Mouse (Mus musculus): Measurements from ENCODE around the gene Sez6l. TPM values are rescaled to one million over a fixed set of nuclear protein-coding genes. Genes with fewer than 3 reads are reported as not detected.

Sez6l gene
- polyA plus RNA-seq, 1 experiment from 2014 or later, result 32.5 TPM

DNA sequence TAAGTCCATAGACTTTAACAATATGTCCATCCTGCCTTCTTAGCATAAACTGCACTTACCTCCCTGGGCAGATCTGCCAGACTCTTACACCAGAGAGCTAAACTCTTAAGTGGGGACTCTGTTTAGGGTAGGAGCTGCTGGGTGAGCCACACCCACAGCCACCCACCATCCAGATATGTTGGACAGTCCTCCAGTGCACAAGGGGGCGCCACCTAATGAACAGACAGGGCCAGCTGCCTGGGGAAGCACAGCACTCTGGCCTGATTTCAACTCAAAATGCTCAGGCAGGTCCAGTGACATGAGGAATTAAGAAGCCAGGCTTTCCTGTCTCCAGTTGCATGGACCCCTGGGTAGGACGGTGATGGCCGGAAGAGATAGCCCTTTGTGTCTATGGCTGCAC lies 60.5 kb downstream of the Sez6l start:
- 95% methylated on average over 3 of the region's 3 CpGs for WGBS
- H3K9me3 ChIP-seq (replicated peaks), result no peaks in the 10 kb centered on the region
- no peak overlapping the region for H3K4me2 ChIP-seq
- no peaks in the 10 kb centered on the region for H3K36me3 ChIP-seq
- H3K27me3 ChIP-seq (replicated peaks), result no peaks in the 10 kb centered on the region
- H3K4me3 ChIP-seq (replicated peaks), result no peak overlapping the region
- no peak for ATAC-seq (ENCODE audit: low FRiP score)
- peaks cover 48% of the 10 kb centered on the region for H3K4me1 ChIP-seq
- H3K27ac ChIP-seq (replicated peaks), result no peak overlapping the region
- H3K9ac ChIP-seq (replicated peaks), result no peak overlapping the region

DNA sequence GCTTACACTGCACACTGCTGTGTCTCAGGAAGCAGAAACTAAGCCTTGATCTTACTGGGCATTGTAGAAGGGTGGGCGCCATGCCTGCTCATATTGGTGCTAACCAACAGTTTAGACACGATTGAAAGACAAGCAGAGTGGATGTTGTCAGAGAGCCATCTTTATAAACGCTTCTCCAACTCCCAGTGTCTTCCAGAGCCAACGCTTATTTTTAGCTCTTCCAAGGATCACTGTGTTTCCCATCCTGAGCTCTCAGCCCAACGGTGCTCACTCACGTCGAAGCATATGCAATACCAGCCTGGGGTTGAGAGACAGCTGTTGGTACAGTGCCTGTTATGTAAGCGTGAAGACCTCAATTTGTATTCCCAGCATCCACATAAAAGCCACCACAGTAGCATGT lies 66.6 kb downstream of the Sez6l start:
- H3K4me3 ChIP-seq (replicated peaks), result no peak overlapping the region
- H3K4me1 ChIP-seq, result peaks cover 36% of the 10 kb centered on the region
- H3K4me2 ChIP-seq, result no peak overlapping the region
- ATAC-seq (ENCODE audit: low FRiP score), result no peak
- no peaks in the 10 kb centered on the region for H3K9me3 ChIP-seq (replicated peaks)
- no peaks in the 10 kb centered on the region for H3K27me3 ChIP-seq (replicated peaks)
- no peak overlapping the region for H3K27ac ChIP-seq (replicated peaks)
- no peak overlapping the region for H3K9ac ChIP-seq (replicated peaks)
- 79% methylated on average over 8 of the region's 8 CpGs for WGBS
- H3K36me3 ChIP-seq, result no peaks in the 10 kb centered on the region

DNA sequence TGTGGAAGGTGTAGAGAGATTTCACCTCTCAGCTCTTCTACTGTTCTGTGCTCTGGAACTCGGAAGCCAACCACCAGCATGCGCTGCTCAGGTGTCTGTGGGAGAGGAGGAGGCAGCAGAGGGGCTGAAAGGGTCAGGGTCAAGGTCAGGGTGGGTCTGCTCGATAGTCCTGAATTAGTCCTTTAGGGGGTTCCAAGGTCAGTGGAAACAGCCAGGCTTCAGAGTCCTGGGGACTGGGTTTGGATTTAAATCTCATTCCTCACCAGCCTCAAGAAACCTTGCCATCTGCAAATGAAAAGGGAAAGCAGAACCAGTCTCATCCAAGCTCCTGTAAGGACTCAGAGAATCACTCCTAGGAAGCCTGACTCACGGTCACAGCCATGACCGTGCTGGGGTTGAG lies 67.1 kb downstream of the Sez6l start:
- H3K4me1 ChIP-seq, result peaks cover 36% of the 10 kb centered on the region
- H3K36me3 ChIP-seq, result no peaks in the 10 kb centered on the region
- H3K4me3 ChIP-seq (replicated peaks), result no peak overlapping the region
- no peak for ATAC-seq (ENCODE audit: low FRiP score)
- H3K9ac ChIP-seq (replicated peaks), result no peak overlapping the region
- H3K27me3 ChIP-seq (replicated peaks), result no peaks in the 10 kb centered on the region
- H3K27ac ChIP-seq (replicated peaks), result no peak overlapping the region
- no peaks in the 10 kb centered on the region for H3K9me3 ChIP-seq (replicated peaks)
- H3K4me2 ChIP-seq, result no peak overlapping the region
- WGBS, result 86% methylated on average over 5 of the region's 5 CpGs

DNA sequence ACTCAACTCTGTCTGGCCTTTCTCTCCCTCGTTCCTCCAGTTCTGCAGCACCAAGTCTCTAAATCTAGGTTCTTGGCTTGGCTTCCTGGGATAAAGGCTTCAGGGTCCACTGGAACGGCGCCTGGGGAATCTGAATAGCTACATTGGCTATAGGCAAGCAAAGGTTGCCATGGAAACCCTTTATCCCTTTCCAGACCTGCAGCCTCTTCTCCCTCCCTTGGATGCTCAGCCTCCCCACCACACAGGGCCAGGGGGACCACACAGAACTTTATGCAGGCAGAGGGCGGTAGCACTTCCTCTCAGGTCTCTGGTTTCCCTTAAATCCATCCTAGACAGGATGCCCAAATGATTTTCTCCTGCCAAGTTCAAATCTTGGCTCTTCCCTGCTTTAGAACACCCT lies 71.4 kb downstream of the Sez6l start:
- no peaks in the 10 kb centered on the region for H3K27me3 ChIP-seq (replicated peaks)
- peak overlapping the region; percentile 74 for H3K27ac ChIP-seq (replicated peaks)
- 14% methylated on average over 4 of the region's 4 CpGs for WGBS
- H3K4me3 ChIP-seq (replicated peaks), result no peak overlapping the region
- ATAC-seq (ENCODE audit: low FRiP score), result peak; percentile 78; the same call in 1 of the 2 replicates
- H3K36me3 ChIP-seq, result no peaks in the 10 kb centered on the region
- peaks cover 34% of the 10 kb centered on the region for H3K4me1 ChIP-seq
- no peak overlapping the region for H3K9ac ChIP-seq (replicated peaks)
- H3K4me2 ChIP-seq, result no peak overlapping the region
- H3K9me3 ChIP-seq (replicated peaks), result no peaks in the 10 kb centered on the region

DNA sequence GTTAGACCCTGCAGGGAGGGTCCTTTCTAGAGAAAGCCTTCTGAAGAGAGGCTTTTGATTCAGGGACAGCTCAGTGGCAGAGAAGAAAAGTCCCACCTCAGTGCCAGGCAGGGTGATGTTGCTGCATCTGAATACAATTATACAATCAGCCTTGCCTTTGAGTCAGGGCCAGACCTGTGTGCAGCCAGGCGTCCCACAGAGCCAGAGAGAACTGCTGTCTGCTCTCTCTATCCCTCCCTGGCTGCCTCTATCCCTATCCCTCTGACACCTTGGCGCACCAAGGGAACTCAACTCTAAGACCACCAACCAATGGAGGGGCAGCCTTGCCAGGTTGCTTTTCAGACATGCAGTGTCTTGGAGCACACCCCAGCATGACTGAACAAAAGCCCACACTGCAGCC lies 75.6 kb downstream of the Sez6l start:
- ATAC-seq (ENCODE audit: low FRiP score), result no peak
- no peak overlapping the region for H3K4me3 ChIP-seq (replicated peaks)
- no peaks in the 10 kb centered on the region for H3K27me3 ChIP-seq (replicated peaks)
- no peak overlapping the region for H3K4me2 ChIP-seq
- no peaks in the 10 kb centered on the region for H3K36me3 ChIP-seq
- peaks cover 42% of the 10 kb centered on the region for H3K4me1 ChIP-seq
- H3K27ac ChIP-seq (replicated peaks), result peak overlapping the region; percentile 58
- no peak overlapping the region for H3K9ac ChIP-seq (replicated peaks)
- 46% methylated on average over 2 of the region's 2 CpGs for WGBS
- H3K9me3 ChIP-seq (replicated peaks), result no peaks in the 10 kb centered on the region

DNA sequence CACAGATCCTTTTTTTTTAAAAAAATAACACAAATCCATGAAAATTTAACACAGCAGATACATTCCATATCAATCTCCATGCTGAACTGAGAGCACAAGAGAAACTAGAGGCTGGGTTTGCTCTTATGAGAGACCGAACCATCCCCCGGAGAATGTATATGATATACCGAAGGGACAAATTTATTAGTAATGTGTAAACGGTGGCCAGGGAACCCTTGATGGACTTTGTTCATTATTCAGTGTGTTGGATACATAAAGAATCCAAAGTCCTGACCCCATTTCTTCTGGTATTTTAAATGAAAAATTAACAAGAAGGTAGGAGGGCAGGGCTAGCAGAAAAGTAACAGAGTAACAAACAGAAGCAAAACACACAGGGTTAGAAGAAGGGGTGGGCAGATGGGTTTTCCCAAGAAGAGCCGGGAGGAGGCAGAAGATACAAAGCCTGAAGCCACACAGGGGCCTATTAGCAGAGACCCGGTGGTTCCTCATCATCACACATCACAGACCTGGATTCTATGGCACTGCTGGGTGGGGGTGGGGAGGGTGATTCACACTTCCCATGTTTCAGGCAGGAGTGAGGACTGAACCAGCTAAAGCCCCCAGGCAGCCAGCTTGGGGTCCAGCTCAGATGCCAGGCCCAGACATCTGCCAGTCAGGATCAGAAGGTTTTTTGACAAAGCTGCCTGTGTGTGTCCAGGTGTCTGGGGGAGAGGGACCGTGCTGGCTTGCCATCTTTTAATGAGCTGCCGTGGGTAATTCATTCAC lies 76.9 kb downstream of the Sez6l start:
- H3K9me3 ChIP-seq (replicated peaks), result no peaks in the 10 kb centered on the region
- H3K4me2 ChIP-seq, result no peak overlapping the region
- H3K27ac ChIP-seq (replicated peaks), result 0 out of 2 replicates have a peak overlapping the region, but pooled peaks have one; percentile 58
- no peak for ATAC-seq (ENCODE audit: low FRiP score)
- WGBS, result 40% methylated on average over 8 of the region's 8 CpGs
- H3K4me3 ChIP-seq (replicated peaks), result no peak overlapping the region
- H3K4me1 ChIP-seq, result peaks cover 31% of the 10 kb centered on the region
- H3K36me3 ChIP-seq, result no peaks in the 10 kb centered on the region
- no peak overlapping the region for H3K9ac ChIP-seq (replicated peaks)
- H3K27me3 ChIP-seq (replicated peaks), result no peaks in the 10 kb centered on the region

DNA sequence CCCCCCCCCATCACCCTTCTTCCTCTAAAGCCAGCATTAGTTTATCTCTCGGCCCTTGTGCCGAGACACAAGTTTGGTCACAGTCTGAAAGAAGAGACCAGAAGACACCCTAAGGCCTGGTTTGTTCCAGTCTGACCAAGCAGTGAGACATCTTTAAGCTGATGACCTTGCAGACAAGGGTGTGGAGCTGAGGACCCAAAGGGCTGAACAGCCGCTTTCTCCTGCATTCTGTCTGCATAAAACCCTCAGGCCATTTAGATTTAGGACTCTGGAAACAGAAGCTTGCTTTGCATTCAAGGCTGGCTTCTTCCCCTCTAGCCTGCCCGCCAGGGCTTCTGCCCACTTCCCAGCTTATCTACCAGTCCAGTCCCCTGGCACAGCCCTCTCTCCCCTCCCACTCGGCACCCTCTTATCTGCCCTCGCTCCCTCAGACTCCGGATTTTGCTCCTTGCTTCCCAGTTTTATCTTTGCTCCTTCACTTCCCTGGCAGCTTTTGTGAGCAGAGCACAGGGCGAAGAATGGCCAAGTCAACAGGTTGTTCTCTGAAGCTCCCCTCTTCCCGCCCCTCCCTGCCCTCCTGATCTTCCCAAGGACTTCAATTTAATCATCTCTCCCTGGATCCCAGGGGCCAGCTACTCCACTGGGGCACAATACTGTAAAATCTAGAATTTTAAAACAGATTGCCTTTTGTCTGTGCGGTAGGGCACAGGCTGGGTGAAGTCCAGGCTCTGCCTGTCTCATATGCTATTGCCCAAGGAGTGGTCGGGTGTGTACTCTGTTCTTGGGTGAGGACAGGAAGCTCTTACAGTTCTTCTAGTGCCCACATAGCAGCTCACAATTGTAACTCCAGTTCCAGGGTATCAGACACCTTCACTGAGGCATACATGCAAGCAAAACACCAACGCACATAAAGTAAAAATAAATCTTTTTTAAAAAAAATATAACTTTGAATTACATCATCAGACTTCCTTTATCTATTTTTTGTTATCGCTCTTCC lies 77.8 kb downstream of the Sez6l start:
- WGBS, result 76% methylated on average over 13 of the region's 13 CpGs
- no peak for ATAC-seq (ENCODE audit: low FRiP score)
- H3K27me3 ChIP-seq (replicated peaks), result no peaks in the 10 kb centered on the region
- no peaks in the 10 kb centered on the region for H3K36me3 ChIP-seq
- no peaks in the 10 kb centered on the region for H3K9me3 ChIP-seq (replicated peaks)
- no peak overlapping the region for H3K4me3 ChIP-seq (replicated peaks)
- H3K27ac ChIP-seq (replicated peaks), result no peak overlapping the region
- no peak overlapping the region for H3K4me2 ChIP-seq
- H3K9ac ChIP-seq (replicated peaks), result no peak overlapping the region
- peaks cover 30% of the 10 kb centered on the region for H3K4me1 ChIP-seq

DNA sequence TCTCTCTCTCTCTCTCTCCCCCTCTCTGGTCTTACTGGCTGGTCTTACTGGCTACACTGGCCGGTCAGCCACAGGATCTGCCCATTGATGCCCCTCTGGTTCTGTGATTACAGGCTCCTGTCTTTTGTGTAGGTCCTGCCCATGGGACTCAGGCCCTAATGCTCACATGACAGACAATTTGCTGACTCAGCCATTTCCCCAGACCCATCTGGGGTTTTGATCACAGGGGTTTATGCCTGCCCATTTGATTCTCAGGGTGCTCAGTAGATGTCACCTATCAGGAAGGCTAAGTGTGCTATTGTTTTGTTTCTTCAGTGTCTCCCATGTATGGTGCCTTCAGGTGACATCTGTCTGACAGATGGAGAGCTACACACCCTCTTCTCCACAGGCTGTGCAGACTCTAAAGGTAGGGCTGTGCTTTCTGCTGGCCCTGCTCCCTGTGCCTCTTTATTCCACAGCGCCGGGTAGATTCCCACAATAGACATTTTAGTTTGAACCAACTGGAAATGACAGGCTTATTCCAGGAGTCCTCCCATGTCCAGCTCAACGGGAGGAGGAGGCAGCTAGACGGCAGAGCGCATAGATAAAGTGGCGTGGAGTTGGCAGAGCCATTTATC lies 80.1 kb downstream of the Sez6l start:
- no peaks in the 10 kb centered on the region for H3K9me3 ChIP-seq (replicated peaks)
- WGBS, result 79% methylated on average over 7 of the region's 7 CpGs
- no peaks in the 10 kb centered on the region for H3K27me3 ChIP-seq (replicated peaks)
- no peak for ATAC-seq (ENCODE audit: low FRiP score)
- H3K4me3 ChIP-seq (replicated peaks), result no peak overlapping the region
- H3K27ac ChIP-seq (replicated peaks), result 0 out of 2 replicates have a peak overlapping the region, but pooled peaks have one; percentile 4
- H3K36me3 ChIP-seq, result no peaks in the 10 kb centered on the region
- no peak overlapping the region for H3K4me2 ChIP-seq
- peaks cover 40% of the 10 kb centered on the region for H3K4me1 ChIP-seq
- no peak overlapping the region for H3K9ac ChIP-seq (replicated peaks)

- Histone ChIP-seq H3K36me3 (no peaks in the 10 kb centered on the region), H3K27ac (replicated peaks) (peak overlapping the region; percentile 64), H3K9me3 (replicated peaks) (no peaks in the 10 kb centered on the region), H3K4me2 (0 out of 2 replicates have a peak overlapping the region, but pooled peaks have one; percentile 19), H3K4me1 (peaks cover 18% of the 10 kb centered on the region), H3K27me3 (replicated peaks) (no peaks in the 10 kb centered on the region), H3K4me3 (replicated peaks) (no peak overlapping the region), H3K9ac (replicated peaks) (no peak overlapping the region)
- 23% methylated on average over 11 of the region's 11 CpGs for WGBS
- peak; percentile 30; the same call in 1 of the 2 replicates for ATAC-seq (ENCODE audit: low FRiP score)
Measured at GRCm38 (mm10) chr5:112493492-112493891, 83.5 kb downstream of the Sez6l start.

DNA sequence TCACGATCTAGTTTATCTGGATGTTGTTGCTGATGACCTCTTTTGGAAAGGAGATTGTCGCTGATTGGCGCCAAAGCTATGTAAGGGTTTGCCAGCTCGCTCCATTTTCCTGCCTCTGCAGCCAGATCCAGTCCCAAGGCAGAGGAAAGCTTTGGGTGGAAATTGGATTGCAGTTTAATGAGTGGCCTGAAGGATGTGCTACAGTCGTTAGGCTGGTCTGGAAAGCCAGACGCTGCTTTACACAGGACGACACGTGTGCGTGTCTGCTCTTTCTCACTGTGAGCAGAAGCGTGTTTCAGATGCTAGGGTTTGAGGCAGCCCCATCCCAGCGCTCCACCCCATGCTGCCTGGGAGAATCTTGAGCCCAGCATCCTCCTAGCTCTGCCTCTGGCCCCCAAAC lies 85.5 kb downstream of the Sez6l start:
- H3K9me3 ChIP-seq (replicated peaks), result no peaks in the 10 kb centered on the region
- no peak for ATAC-seq (ENCODE audit: low FRiP score)
- no peak overlapping the region for H3K4me3 ChIP-seq (replicated peaks)
- H3K27me3 ChIP-seq (replicated peaks), result no peaks in the 10 kb centered on the region
- 47% methylated on average over 11 of the region's 11 CpGs for WGBS
- H3K9ac ChIP-seq (replicated peaks), result no peak overlapping the region
- peaks cover 18% of the 10 kb centered on the region for H3K4me1 ChIP-seq
- H3K27ac ChIP-seq (replicated peaks), result 0 out of 2 replicates have a peak overlapping the region, but pooled peaks have one; percentile 6
- no peak overlapping the region for H3K4me2 ChIP-seq
- H3K36me3 ChIP-seq, result no peaks in the 10 kb centered on the region

GRCm38 (mm10) chr5:112488101-112488776 lies 88.7 kb downstream of the Sez6l start:
- H3K27me3 ChIP-seq (replicated peaks), result no peaks in the 10 kb centered on the region
- no peaks in the 10 kb centered on the region for H3K36me3 ChIP-seq
- ATAC-seq (ENCODE audit: low FRiP score), result no peak
- H3K9me3 ChIP-seq (replicated peaks), result no peaks in the 10 kb centered on the region
- peaks cover 29% of the 10 kb centered on the region for H3K4me1 ChIP-seq
- 47% methylated on average over 8 of the region's 8 CpGs for WGBS
- H3K4me2 ChIP-seq, result no peak overlapping the region
- H3K27ac ChIP-seq (replicated peaks), result no peak overlapping the region
- H3K9ac ChIP-seq (replicated peaks), result no peak overlapping the region
- H3K4me3 ChIP-seq (replicated peaks), result no peak overlapping the region

Measured in neural tube, embryonic 15.5 days (tissue).